Mouse (Mus musculus): ENCODE data around the gene Ttll10.

GRCm38 (mm10) chr4:156103342-156103741 is 44.1 kb upstream of the Ttll10 start:
- no peak for TF ChIP-seq GABPA (IDR thresholded peaks at IDR 0.05; ENCODE audit: low read depth, low read length)
- TF ChIP-seq POLR2A (IDR thresholded peaks at IDR 0.05; ENCODE audit: control insufficient read depth in 1 of 2, insufficient read depth in 1 of 2, low read depth in 1 of 2, low read length in 2 of 2, poor library complexity in 1 of 2): no peak
- no peak; the same call in 1 of the 2 replicates for TF ChIP-seq TAL1 (IDR thresholded peaks at IDR 0.05; ENCODE audit: low read length)
- TF ChIP-seq POLR2AphosphoS2 (IDR thresholded peaks at IDR 0.05; ENCODE audit: low read length): no peak
- TF ChIP-seq ZC3H11A (IDR thresholded peaks at IDR 0.05; ENCODE audit: low read depth, low read length): no peak
- no peak for TF ChIP-seq CTCF (IDR thresholded peaks at IDR 0.05 in 2 of 3, conservative IDR thresholded peaks at IDR 0.05 in 1 of 3; ENCODE audit: control insufficient read depth in 1 of 3, insufficient read depth in 1 of 3, low read depth in 2 of 3, low read length in 3 of 3, poor library complexity in 1 of 3, severe bottlenecking in 1 of 3)
- no peak for TF ChIP-seq NRF1 (IDR thresholded peaks at IDR 0.05; ENCODE audit: insufficient read depth, low read depth, low read length, poor library complexity, severe bottlenecking)
- no peak for TF ChIP-seq HCFC1 (IDR thresholded peaks at IDR 0.05; ENCODE audit: low read depth, low read length)
- peak; percentile 43 to 56; a peak in 2 of 4 replicates for TF ChIP-seq EP300 (IDR thresholded peaks at IDR 0.05; ENCODE audit: low read depth in 1 of 2, low read length in 2 of 2)
- no peak for TF ChIP-seq TBP (IDR thresholded peaks at IDR 0.05; ENCODE audit: low read depth, low read length)
- TF ChIP-seq GATA1 (IDR thresholded peaks at IDR 0.05; ENCODE audit: low read depth, low read length): peak; percentile 80
- TF ChIP-seq MYB (IDR thresholded peaks at IDR 0.05; ENCODE audit: low read depth, low read length): no peak
